Mouse (Mus musculus) testis, postnatal 10 days (tissue): Measurements from ENCODE around the gene Cfap300.
A peak's percentile ranks its signal among the peaks of the same experiment; 100 is the strongest.

Source experiments
- DNase-seq: peaks from one replicate; pipeline ENCODE4 v3.0.0; 2021; ENCODE audit warnings: low spot score

Cfap300 gene

GRCm38 (mm10) chr9:8042338-8043043, at the start of gene Cfap300:
Cfap300 (minus strand) TSS chr9:8042823.
- peak; percentile 98 for DNase-seq

DNA sequence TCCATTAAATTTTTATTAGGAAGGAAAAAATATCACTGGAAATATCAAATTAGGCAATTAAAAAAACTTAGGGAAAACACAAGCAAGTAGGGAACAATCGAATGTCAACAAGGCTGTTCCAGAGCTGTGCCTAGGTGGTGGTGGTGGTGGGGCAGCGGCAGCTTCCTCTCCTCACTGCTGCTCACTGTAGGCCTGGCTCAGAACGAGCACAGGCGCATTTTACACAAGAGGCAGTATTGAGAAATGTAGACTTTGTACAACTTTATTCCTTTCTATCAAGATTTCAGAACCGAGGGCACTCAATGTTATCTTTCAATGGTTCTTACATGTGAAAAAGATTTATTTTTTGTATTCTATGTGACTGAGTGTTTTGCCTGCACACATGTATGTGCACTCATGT, 36.3 kb upstream of the Cfap300 start:
- no peak for DNase-seq

DNA sequence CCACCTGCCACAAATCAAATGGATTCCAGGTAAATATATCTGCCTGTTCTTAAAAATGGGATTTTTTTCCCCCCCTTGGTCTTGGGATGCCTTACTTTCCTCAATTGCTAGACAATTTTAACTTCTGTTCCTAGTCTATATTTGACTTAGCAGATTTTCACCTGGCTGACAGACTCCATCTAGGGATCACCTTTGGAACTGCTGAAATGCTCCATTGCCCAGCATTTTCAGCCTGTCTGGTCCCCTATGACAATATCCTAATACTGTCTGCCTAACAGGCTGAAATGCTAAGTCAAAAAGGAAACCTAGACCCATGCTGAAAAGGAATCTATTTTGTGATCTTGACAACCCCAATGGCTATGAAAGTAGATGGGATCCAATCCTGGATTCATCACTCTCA, 31.7 kb upstream of the Cfap300 start:
- DNase-seq: no peak

DNA sequence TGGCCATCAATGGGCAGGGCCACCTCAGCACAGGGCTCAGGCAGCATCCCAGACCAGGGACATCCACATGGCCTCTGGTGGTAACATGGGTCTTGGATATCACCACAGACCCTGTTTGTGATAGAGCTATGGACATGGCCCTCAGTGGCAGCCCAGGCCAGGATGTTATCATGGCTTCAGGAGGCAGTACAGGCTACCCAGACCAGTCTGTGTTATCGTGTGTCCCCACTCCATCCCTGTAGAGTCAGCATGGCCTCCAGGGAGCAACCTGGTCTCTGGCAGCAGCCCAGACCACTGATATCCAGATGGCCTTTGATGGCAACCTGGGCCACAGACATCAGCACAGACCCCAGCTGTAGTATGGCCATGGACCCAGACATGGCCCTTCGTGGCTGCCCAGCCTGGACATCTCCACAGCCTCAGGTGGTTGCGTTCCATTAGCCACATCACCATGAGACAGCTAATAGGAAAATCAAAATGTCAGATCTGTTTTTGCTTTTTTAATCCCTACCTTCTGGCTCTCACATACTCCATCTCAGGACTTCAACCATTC, 30.7 kb upstream of the Cfap300 start:
- DNase-seq: no peak

DNA sequence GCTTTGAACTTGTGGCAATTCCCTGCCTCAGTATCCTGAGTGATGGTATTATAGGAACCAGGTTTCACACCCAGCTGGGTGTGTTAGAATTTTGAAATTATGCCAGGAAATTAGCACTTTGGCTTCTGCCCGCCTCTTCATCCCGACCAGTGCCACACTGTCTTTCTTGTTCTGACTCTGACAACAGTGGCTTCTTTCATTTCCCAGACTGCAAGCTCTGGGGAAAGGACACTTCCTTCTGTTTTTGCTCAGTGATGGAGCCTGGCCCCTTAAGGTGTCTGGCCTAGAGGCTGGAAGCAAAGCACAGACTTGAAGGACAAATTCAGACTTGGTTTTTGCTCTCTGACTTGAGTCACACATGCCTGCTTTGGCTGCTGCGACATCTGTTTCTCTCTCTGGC, 17.0 kb upstream of the Cfap300 start:
- DNase-seq: no peak

DNA sequence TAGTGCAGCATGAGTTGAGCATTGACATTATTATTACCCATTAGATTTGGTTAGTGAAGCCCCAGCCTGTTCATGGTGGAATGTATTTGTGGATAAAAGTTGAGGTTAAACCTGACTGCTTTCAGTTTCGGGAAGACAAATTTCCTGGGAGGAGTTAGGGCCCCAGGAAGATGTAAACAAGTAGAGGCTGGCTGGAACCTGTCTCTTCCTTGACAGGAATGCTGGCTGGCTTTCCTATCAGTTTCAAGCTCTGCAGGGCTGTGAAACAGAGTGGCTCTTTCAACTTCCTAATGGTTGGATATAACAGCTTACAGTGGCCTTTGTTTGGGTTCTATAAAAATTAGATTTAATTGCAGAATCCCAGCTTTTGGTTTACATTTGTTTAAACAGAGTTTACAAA, 12.2 kb upstream of the Cfap300 start:
- DNase-seq: no peak

- DNase-seq: no peak
Measured at GRCm38 (mm10) chr9:8043044-8043387, 393 bp upstream of the Cfap300 start.

- no peak for DNase-seq
Measured at GRCm38 (mm10) chr9:8035546-8035945, 7.1 kb downstream of the Cfap300 start.

GRCm38 (mm10) chr9:8035091-8035490, 7.5 kb downstream of the Cfap300 start:
- DNase-seq: no peak

GRCm38 (mm10) chr9:8034143-8034542, 8.5 kb downstream of the Cfap300 start:
- no peak for DNase-seq

- no peak for DNase-seq
Measured at GRCm38 (mm10) chr9:8032847-8033246, 9.8 kb downstream of the Cfap300 start.

DNA sequence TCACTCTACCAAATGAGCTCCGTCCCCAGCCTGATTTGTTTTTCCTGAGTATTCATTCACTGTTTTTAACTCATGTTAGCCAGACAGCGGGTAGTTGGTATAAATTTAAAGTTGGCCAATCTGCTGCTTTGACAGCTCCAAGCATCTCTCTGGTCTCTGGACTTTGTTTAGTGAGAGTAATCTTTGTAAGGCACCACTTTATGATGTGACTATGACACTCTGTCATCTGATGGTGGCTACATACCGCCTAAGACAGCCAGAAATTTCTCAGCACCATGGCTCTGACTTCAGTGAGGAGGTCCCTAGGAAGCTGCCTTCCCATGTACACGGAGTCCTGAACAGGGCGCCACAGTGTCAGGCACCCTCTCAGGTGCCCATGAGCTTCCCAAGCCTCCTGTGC, 24.0 kb downstream of the Cfap300 start:
- no peak for DNase-seq

DNA sequence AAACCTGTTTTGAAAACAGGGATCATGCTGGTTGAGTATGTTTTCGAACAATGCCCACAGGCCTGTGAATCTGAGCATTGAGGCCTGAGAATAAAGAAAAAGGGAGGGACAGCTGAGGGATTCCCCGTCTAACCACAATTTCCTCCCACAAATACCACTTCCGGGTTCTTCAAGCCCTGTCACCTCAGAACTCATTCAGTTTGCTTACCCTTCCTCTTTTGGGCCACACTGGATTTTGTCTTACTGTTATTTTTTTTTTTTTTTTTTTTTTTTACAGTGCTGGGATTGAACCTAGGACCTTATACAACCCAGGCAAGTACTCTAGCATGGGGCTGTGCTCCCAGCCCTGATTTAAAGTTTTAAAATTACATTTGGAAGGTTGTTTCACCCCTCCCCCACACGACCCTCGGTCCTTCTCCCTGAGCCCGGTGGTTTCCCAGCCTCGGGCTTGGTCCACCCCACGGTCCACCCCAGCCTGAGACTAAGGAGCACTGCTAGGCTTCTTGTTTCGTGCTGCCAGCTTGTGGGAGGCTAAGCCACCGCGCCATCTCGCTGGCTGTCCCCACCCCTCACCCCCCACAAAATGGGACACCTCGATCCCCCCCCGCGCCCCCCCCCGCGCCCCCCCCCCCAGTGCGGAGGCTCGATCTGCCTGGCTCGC, 25.2 kb downstream of the Cfap300 start:
- peak; percentile 55 for DNase-seq

DNA sequence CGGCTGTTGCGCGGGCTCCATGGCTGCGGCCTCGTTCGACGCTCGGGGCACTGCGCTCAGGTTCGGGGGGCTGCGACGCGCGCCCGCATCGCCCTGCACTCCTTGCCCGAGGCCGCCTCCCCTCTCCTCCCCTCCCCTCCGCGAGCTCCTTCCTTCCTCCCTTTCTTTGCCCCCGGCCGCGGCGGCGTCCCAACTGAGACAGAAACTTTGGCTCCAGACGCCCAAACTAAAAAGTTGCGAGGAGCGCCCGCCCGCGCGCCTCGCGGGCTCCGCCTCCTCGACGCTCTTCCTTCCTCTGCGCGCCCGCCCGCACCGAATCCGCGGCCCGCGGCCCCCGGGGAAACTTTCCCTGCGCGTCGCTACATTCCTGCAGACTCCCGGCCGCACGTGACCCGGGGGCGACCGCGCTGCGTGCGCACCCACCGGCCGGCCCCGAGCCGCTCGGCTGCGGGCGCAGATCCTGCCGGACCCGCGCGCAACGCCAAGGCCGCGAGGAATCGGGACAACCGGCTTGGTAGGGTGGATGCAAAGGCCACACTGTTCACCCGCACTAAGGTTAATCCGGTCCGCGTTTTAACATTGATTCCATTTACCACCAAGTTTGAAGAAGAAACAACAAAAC, 38.1 kb downstream of the Cfap300 start, which contains the start of gene Yap1:
Gene Yap1, minus strand, starts transcription at position 227 of the 622 bp plus-strand sequence.
- peak; percentile 97 for DNase-seq

GRCm38 (mm10) chr9:8003301-8004271, 39.0 kb downstream of the Cfap300 start:
- peak; percentile 83 for DNase-seq

DNA sequence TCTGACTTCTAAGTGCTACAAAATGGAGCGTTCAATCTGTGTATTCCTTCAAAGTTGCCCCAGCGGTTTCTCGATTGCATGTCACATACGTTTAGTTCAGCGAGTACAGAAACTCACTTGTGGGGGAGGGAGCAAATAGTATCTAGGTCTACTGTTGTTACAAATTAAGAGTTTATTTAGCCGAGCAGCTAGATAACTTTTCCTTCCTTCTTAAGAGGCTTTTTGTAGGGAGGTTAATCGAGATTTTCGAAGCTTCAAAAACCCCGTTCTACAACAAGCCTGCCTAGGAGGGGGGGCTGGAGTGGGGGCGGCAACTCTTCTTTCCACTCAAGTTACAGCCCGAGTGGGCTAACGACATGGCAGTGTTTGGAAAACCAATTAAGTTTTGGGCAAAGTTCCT, 39.8 kb downstream of the Cfap300 start:
- DNase-seq: peak; percentile 48

GRCm38 (mm10) chr9:8001352-8001751, 41.3 kb downstream of the Cfap300 start:
- DNase-seq: peak; percentile 45

DNA sequence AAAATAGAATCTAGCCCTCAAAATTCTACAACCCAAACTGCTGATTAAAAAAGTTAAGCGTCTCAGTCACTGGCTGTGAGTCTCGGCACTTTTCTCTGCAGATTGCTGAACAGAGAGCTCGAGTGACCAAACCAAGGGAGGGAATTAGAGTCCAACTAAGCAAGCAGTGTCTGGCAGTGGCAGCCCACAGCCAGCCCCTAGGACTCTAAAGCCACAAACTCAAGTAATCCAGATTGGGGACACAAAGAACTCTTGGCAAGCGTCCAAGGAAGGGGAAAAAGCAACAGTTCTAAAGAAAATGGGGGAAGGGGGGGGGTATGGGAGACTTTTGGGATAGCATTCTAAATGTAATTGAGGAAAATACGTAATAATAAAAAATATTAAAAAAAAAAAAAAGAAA, 48.3 kb downstream of the Cfap300 start:
- no peak for DNase-seq

DNA sequence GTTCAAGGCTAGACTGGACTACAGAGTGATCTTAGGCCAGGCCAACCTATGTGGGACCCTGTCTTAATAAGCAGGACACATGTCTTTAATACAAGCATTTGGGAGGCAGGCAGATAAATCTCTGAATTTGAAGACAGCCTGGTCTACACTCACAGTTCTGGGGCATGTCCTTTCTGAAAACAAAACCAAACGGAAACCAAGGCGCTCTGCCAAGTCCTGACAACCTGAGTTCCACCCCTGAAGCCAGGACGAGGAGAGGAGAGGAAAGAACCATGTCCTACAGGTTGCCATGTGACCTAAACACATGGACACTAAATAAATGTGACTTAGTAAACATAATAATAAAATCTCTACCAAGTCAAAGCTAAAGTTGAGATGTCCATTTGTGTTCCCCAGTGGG, 50.0 kb downstream of the Cfap300 start:
- no peak for DNase-seq

DNA sequence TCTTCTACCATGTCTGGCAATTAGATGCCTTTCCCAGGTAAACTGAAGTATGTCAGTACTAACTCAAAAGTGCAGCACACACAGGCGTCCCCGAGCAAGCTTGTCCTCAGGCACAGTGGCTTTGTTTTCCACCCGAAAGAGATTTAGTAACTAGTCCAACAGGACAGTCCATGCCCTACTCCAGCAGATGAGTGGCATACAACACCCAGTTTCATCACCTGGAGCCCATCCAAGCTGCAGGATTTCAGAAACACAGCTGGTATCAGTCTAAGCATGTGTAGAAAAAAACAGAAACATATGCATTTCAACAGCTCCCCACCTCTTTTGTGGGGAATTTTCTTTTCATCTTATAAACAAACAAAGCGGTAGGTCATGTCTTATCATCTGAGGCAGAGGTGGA, 51.7 kb downstream of the Cfap300 start:
- DNase-seq: no peak

DNA sequence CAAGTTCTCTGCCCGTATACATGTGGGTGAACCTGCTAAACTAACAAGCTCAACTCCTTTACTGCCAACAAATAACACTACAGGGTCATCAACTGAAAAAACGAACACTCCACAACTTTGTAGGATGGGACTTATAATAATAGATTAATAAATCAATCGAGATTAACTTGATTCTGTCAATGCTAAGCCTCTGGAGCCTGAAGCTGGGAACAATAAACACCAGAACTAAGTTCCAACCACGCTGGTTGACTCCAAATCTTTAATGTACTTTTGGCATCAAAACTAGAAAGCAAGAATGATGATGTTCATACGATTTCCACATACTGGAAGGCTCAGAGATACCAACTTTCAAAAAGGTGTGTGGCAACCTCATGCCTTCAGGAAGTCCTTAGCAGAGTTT, 55.5 kb downstream of the Cfap300 start:
- DNase-seq: no peak

DNA sequence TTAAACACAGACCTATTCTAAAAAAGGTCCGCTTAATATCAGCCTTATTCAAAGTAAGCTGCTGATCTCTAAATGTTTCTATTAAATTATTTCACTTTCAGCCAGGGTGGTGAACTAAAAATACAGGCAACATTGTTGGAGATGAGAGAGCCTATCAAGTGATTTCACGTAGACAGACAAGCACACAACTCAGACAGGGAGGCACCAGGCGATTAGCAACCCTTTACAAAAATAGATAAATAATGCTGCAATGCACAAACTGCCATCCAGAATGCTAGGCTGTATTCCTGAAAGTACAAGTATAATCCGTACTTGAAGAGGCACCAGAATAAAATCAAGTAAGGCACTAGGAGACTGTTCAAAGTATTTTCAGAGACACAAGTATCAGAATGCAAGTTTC, 58.3 kb downstream of the Cfap300 start:
- no peak for DNase-seq
